Mouse (Mus musculus) C2C12 (cell line): ENCODE results near the gene Vgll4.

Experiments used
- CEBPB ChIP-seq: IDR thresholded peaks from one replicate; pipeline ENCODE4 v1.6.1; 2011; ENCODE audit warnings: low read depth, mild to moderate bottlenecking, control low read depth, moderate library complexity
- CTCF ChIP-seq: IDR thresholded peaks from one replicate; pipeline ENCODE4 v1.5.1; 2011; ENCODE audit not compliant: control insufficient read depth, insufficient read depth, insufficient read length
- FOSL1 ChIP-seq: IDR thresholded peaks from one replicate; pipeline ENCODE4 v1.8.0; 2011; ENCODE audit warnings: mild to moderate bottlenecking, low read length; ENCODE audit not compliant: poor library complexity, insufficient read depth, severe bottlenecking
- MAX ChIP-seq: IDR thresholded peaks from one replicate; pipeline ENCODE4 v1.6.1; 2011; ENCODE audit warnings: mild to moderate bottlenecking, control low read depth
- MYOG ChIP-seq: IDR thresholded peaks from one replicate; pipeline ENCODE4 v1.6.1; 2011; ENCODE audit not compliant: control insufficient read depth, insufficient read length; ENCODE audit errors: extremely low read depth
- USF1 ChIP-seq: IDR thresholded peaks from one replicate; pipeline ENCODE4 v1.6.1; 2011; ENCODE audit warnings: low read depth, mild to moderate bottlenecking, control low read depth, moderate library complexity

- TF ChIP-seq CTCF (no peak), MYOG (no peak), MAX (no peak), USF1 (no peak), CEBPB (no peak), FOSL1 (no peak)
Measured at GRCm38 (mm10) chr6:114913142-114913541, 56.7 kb downstream of the Vgll4 start.
